Mouse (Mus musculus) lung, adult 10 weeks (tissue): Measurements from ENCODE around the gene Olfr1418. TPM values are rescaled to one million over a fixed set of nuclear protein-coding genes. Genes with fewer than 3 reads are reported as not detected.

Experiments used
- polyA plus RNA-seq: library from polyadenylated mRNA; stranded (reverse); fragments of 350-450 nt; fragmentation: Illumina TruSeq; extraction: RNeasy Lipid Tissue Mini Kit (QIAGEN cat#74804); gene quantifications from one replicate; pipeline ENCODE4 v1.2.3, GENCODE M21; 2014; ENCODE audit warnings: low read depth, low replicate concordance; ENCODE audit not compliant: insufficient read depth

Gene Olfr1418
- polyA plus RNA-seq = not detected

GRCm38 (mm10) chr19:11860966-11861365, at the start of gene Olfr1418:
Gene Olfr1418, minus strand, starts transcription at chr19:11861066.

GRCm38 (mm10) chr19:11886265-11886664, 25.4 kb upstream of the Olfr1418 start, which contains the start of gene Olfr1420:
Gene Olfr1420, plus strand, starts transcription at chr19:11886565.

DNA sequence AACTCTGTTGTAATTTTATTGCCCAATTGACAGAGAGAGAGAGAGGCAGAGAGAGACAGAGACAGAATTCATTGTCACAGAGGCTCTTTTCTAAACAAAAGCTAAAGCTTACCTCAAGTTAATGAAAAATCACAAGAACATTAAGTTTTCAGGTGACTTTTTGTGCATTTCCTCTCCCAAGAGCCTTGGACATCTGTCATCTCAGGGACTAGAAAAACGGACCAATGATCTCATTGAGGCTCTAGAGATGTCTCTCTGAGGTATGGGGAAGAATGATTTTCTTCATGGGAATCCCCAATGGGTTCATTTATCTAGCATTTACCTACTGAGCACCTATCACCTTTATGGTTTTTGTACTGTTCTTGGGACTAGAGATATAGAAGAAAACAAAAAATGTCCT, 14.1 kb upstream of the Olfr1418 start, which contains the start of gene Olfr1419:
Gene Olfr1419 (minus strand): TSS at position 101 of the 400 bp plus-strand sequence.

DNA sequence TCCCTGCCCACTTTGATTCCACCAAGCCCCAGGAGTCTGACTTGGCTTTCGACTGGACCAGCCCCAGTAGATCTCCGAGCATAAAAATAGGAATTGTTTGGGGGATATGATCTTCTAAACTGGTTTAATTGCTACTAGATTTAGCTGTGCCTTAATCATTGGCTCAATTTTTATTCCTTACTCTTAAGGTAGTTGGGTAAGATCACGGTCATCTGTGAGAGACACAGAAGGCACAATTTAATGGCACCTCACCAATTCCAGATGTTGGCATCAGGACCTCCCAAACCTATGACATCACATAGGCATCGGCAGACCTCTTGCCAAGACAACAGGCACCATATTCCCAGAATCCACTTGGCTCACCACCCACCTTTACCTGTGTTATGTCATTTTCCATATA, 21.7 kb downstream of the Olfr1418 start, which contains the start of gene Olfr1417:
Gene Olfr1417 (minus strand): TSS at position 101 of the 400 bp plus-strand sequence.

GRCm38 (mm10) chr19:11819143-11819700, 41.6 kb downstream of the Olfr1418 start, which contains the start of gene Stx3:
Gene Stx3, minus strand, starts transcription at chr19:11819403.

Other genes starting within 250 kb of the Olfr1418 start
- 0.43 TPM for gene Ms4a2, start 237.3 kb downstream of the Olfr1418 start, polyA plus RNA-seq
- gene Ms4a3, start 220.2 kb downstream of the Olfr1418 start, polyA plus RNA-seq = not detected
- not detected for gene Oosp2, start 200.5 kb downstream of the Olfr1418 start, polyA plus RNA-seq
- 0.43 TPM for gene Oosp1, start 169.9 kb downstream of the Olfr1418 start, polyA plus RNA-seq
- not detected for gene Oosp3, start 164.0 kb downstream of the Olfr1418 start, polyA plus RNA-seq
- gene Gif, start 113.5 kb downstream of the Olfr1418 start, polyA plus RNA-seq = not detected
- 21.3 TPM for gene Mrpl16, start 90.7 kb downstream of the Olfr1418 start, polyA plus RNA-seq
- gene Stx3, start 41.7 kb downstream of the Olfr1418 start, polyA plus RNA-seq = 20.1 TPM
- gene Olfr1417, start 21.8 kb downstream of the Olfr1418 start, polyA plus RNA-seq = not detected
- gene Olfr1419, start 14.0 kb upstream of the Olfr1418 start, polyA plus RNA-seq = not detected
- not detected for gene Olfr1420, start 25.5 kb upstream of the Olfr1418 start, polyA plus RNA-seq
- 7.1 TPM for gene Patl1, start 51.3 kb upstream of the Olfr1418 start, polyA plus RNA-seq
- 22.1 TPM for gene Osbp, start 104.9 kb upstream of the Olfr1418 start, polyA plus RNA-seq
- gene Olfr1423, start 180.3 kb upstream of the Olfr1418 start, polyA plus RNA-seq = not detected
- not detected for gene Olfr1424, start 201.6 kb upstream of the Olfr1418 start, polyA plus RNA-seq
- not detected for gene Olfr1425, start 216.7 kb upstream of the Olfr1418 start, polyA plus RNA-seq
- not detected for gene Olfr1426, start 230.9 kb upstream of the Olfr1418 start, polyA plus RNA-seq
- gene Olfr1427, start 242.3 kb upstream of the Olfr1418 start, polyA plus RNA-seq = not detected